Mouse (Mus musculus): Measurements from ENCODE around the gene Gm10720. TPM values are rescaled to one million over a fixed set of nuclear protein-coding genes. Genes with fewer than 3 reads are reported as not detected.
"Not testable (repeated sequence)": the region's sequence is repeated elsewhere in the genome, so short reads cannot be mapped to it uniquely, and the experiment has no call there.

Gm10720 gene
- polyA plus RNA-seq, 1 experiment from 2014 or later, result not detected

DNA sequence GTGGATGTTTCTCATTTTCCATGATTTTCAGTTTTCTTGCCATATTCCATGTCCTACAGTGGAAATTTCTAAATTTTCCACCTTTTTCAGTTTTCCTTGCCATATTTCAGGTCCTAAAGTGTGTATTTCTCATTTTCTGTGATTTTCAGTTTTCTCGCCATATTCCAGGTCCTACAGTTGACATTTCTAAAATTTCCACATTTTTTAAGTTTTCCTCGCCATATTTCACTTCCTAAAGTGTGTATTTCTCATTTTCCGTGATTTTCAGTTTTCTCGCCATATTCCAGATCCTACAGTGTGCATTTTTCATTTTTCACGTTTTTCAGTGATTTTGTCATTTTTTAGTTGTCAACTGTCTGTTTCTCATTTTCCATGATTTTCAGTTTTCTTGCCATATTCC lies 6.1 kb upstream of the Gm10720 start:
- WGBS, result no CpG with 5 or more reads among the region's 5 CpGs
- not testable (repeated sequence) for H3K4me3 ChIP-seq (ENCODE audit: low read depth, low read length); H3K27me3 ChIP-seq (replicated peaks; ENCODE audit: control insufficient read depth, insufficient read depth, low read length); H3K36me3 ChIP-seq (ENCODE audit: control insufficient read depth, insufficient read depth, low read length); H3K4me1 ChIP-seq (ENCODE audit: control insufficient read depth, insufficient read depth, low read length); H3K27ac ChIP-seq (replicated peaks; ENCODE audit: low read depth, low read length); H3K9me3 ChIP-seq (ENCODE audit: control insufficient read depth, low read length); DNase-seq (ENCODE audit: low spot score); H3K4me2 ChIP-seq (ENCODE audit: low read depth, low read length); H3K9ac ChIP-seq (ENCODE audit: low read depth, low read length)
- ATAC-seq (ENCODE audit: low read depth), result peak; percentile 50; the same call in 1 of the 2 replicates

DNA sequence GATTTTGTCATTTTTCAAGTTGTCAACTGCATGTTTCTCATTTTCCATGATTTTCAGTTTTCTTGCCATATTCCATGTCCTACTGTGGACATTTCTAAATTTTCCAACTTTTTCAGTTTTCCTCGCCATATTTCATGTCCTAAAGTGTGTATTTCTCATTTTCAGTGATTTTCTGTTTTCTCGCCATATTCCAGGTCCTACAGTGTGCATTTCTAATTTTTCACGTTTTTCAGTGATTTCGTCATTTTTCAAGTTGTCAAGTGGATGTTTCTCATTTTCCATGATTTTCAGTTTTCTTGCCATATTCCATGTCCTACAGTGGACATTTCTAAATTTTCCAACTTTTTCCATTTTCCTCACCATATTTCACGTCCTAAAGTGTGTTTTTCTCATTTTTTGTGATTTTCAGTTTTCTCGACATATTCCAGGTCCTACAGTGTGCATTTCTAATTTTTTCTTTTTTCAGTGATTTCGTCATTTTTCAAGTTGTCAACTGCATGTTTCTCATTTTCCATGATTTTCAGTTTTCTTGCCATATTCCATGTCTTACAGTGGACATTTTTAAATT lies 3.3 kb upstream of the Gm10720 start:
- ATAC-seq (ENCODE audit: low read depth), result not testable (repeated sequence)
- 92% methylated on average over 2 of the region's 7 CpGs for WGBS

DNA sequence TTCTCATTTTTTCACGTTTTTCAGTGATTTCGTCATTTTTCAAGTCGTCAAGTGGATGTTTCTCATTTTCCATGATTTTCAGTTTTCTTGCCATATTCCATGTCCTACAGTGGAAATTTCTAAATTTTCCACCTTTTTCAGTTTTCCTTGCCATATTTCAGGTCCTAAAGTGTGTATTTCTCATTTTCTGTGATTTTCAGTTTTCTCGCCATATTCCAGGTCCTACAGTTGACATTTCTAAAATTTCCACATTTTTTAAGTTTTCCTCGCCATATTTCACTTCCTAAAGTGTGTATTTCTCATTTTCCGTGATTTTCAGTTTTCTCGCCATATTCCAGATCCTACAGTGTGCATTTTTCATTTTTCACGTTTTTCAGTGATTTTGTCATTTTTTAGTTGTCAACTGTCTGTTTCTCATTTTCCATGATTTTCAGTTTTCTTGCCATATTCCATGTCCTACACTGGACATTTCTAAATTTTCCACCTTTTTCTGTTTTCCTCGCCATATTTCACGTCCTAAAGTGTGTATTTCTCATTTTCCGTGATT lies 2.6 kb upstream of the Gm10720 start, which contains the start of gene Gm10721:
Gene Gm10721, plus strand, starts transcription at position 408 of the 547 bp plus-strand sequence.
- not testable (repeated sequence) for H3K27ac ChIP-seq (replicated peaks; ENCODE audit: low read depth, low read length); H3K4me2 ChIP-seq (ENCODE audit: low read depth, low read length); H3K9me3 ChIP-seq (ENCODE audit: control insufficient read depth, low read length); H3K27me3 ChIP-seq (replicated peaks; ENCODE audit: control insufficient read depth, insufficient read depth, low read length); H3K4me3 ChIP-seq (ENCODE audit: low read depth, low read length); H3K9ac ChIP-seq (ENCODE audit: low read depth, low read length); H3K4me1 ChIP-seq (ENCODE audit: control insufficient read depth, insufficient read depth, low read length); DNase-seq (ENCODE audit: low spot score); H3K36me3 ChIP-seq (ENCODE audit: control insufficient read depth, insufficient read depth, low read length)
- peak; percentile 55; the same call in 1 of the 2 replicates for ATAC-seq (ENCODE audit: low read depth)
- WGBS, result no CpG with 5 or more reads among the region's 11 CpGs

More for the DNA sequence above, 3.3 kb upstream of the Gm10720 start:
- H3K9me3 ChIP-seq (ENCODE audit: control insufficient read depth, low read length); H3K27ac ChIP-seq (replicated peaks; ENCODE audit: low read depth, low read length); H3K9ac ChIP-seq (ENCODE audit: low read depth, low read length); H3K27me3 ChIP-seq (replicated peaks; ENCODE audit: control insufficient read depth, insufficient read depth, low read length); H3K4me2 ChIP-seq (ENCODE audit: low read depth, low read length); H3K4me1 ChIP-seq (ENCODE audit: control insufficient read depth, insufficient read depth, low read length); H3K36me3 ChIP-seq (ENCODE audit: control insufficient read depth, insufficient read depth, low read length); DNase-seq (ENCODE audit: low spot score); H3K4me3 ChIP-seq (ENCODE audit: low read depth, low read length): not testable (repeated sequence)

DNA sequence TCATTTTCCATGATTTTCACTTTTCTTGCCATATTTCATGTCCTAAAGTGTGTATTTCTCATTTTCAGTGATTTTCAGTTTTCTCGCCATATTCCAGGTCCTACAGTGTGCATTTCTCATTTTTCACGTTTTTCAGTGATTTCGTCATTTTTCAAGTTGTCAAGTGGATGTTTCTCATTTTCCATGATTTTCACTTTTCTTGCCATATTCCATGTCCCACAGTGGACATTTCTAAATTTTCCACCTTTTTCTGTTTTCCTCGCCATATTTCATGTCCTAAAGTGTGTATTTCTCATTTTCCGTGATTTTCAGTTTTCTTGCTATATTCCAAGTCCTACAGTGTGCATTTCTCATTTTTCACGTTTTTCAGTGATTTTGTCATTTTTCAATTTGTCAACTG lies 442 bp downstream of the Gm10720 start:
- H3K4me2 ChIP-seq (ENCODE audit: low read depth, low read length); H3K4me1 ChIP-seq (ENCODE audit: control insufficient read depth, insufficient read depth, low read length); H3K4me3 ChIP-seq (ENCODE audit: low read depth, low read length); DNase-seq (ENCODE audit: low spot score); H3K9me3 ChIP-seq (ENCODE audit: control insufficient read depth, low read length); H3K9ac ChIP-seq (ENCODE audit: low read depth, low read length); H3K27ac ChIP-seq (replicated peaks; ENCODE audit: low read depth, low read length); ATAC-seq (ENCODE audit: low read depth); H3K36me3 ChIP-seq (ENCODE audit: control insufficient read depth, insufficient read depth, low read length); H3K27me3 ChIP-seq (replicated peaks; ENCODE audit: control insufficient read depth, insufficient read depth, low read length): not testable (repeated sequence)
- WGBS, result 69% methylated on average over 4 of the region's 6 CpGs

DNA sequence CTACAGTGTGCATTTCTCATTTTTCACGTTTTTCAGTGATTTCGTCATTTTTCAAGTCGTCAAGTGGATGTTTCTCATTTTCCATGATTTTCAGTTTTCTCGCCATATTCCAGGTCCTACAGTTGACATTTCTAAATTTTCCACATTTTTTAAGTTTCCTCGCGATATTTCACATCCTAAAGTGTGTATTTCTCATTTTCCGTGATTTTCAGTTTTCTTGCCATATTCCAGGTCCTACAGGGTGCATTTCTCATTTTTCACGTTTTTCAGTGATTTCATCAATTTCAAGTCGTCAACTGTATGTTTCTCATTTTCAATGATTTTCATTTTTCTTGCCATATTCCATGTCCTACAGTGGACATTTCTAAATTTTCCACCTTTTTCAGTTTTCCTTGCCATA lies 1.7 kb downstream of the Gm10720 start, which contains the start of gene Gm10719:
Gene Gm10719, plus strand, starts transcription at position 301 of the 400 bp plus-strand sequence.
- not testable (repeated sequence) for H3K4me1 ChIP-seq (ENCODE audit: control insufficient read depth, insufficient read depth, low read length); H3K27ac ChIP-seq (replicated peaks; ENCODE audit: low read depth, low read length); H3K36me3 ChIP-seq (ENCODE audit: control insufficient read depth, insufficient read depth, low read length); H3K9ac ChIP-seq (ENCODE audit: low read depth, low read length); H3K4me3 ChIP-seq (ENCODE audit: low read depth, low read length); H3K9me3 ChIP-seq (ENCODE audit: control insufficient read depth, low read length); H3K27me3 ChIP-seq (replicated peaks; ENCODE audit: control insufficient read depth, insufficient read depth, low read length); ATAC-seq (ENCODE audit: low read depth); DNase-seq (ENCODE audit: low spot score); H3K4me2 ChIP-seq (ENCODE audit: low read depth, low read length)
- 75% methylated on average over 1 of the region's 9 CpGs for WGBS

DNA sequence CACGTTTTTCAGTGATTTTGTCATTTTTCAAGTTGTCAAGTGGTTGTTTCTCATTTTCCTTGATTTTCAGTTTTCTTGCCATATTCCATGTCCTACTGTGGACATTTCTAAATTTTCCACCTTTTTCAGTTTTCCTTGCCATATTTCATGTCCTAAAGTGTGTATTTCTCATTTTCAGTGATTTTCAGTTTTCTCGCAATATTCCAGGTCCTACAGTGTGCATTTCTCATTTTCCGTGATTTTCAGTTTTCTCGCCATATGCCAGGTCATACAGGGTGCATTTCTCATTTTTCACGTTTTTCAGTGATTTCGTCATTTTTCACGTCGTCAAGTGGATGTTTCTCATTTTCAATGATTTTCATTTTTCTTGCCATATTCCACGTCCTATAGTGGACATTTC lies 3.5 kb downstream of the Gm10720 start:
- H3K4me1 ChIP-seq (ENCODE audit: control insufficient read depth, insufficient read depth, low read length), result not testable (repeated sequence)
- WGBS, result 65% methylated on average over 9 of the region's 9 CpGs

DNA sequence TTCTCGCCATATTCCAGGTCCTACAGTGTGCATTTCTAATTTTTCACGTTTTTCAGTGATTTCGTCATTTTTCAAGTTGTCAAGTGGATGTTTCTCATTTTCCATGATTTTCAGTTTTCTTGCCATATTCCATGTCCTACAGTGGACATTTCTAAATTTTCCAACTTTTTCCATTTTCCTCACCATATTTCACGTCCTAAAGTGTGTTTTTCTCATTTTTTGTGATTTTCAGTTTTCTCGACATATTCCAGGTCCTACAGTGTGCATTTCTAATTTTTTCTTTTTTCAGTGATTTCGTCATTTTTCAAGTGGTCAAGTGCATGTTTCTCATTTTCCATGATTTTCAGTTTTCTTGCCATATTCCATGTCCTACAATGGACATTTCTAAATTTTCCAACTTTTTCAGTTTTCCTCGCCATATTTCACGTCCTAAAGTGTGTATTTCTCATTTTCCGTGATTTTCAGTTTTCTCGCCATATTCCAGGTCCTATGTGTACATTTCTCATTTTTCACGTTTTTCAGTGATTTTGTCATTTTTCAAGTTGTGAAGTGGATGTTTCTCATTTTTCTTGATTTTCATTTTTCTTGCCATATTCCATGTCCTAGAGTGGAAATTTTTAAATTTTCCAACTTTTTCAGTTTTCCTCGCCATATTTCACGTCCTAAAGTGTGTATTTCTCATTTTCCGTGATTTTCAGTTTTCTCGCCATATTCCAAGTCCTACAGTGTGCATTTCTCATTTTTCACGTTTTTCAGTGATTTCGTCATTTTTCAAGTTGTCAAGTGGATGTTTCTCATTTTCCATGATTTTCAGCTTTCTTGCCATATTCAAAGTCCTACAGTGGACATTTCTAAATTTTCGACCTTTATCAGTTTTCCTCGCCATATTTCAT lies 4.6 kb downstream of the Gm10720 start:
- H3K27me3 ChIP-seq (replicated peaks; ENCODE audit: control insufficient read depth, insufficient read depth, low read length); H3K4me3 ChIP-seq (ENCODE audit: low read depth, low read length); H3K9me3 ChIP-seq (ENCODE audit: control insufficient read depth, low read length); DNase-seq (ENCODE audit: low spot score); H3K36me3 ChIP-seq (ENCODE audit: control insufficient read depth, insufficient read depth, low read length); H3K4me1 ChIP-seq (ENCODE audit: control insufficient read depth, insufficient read depth, low read length); H3K9ac ChIP-seq (ENCODE audit: low read depth, low read length); H3K4me2 ChIP-seq (ENCODE audit: low read depth, low read length); H3K27ac ChIP-seq (replicated peaks; ENCODE audit: low read depth, low read length); ATAC-seq (ENCODE audit: low read depth): not testable (repeated sequence)
- WGBS, result 76% methylated on average over 11 of the region's 19 CpGs

More for the DNA sequence above, 3.5 kb downstream of the Gm10720 start:
- not testable (repeated sequence) for ATAC-seq (ENCODE audit: low read depth); H3K4me2 ChIP-seq (ENCODE audit: low read depth, low read length); DNase-seq (ENCODE audit: low spot score); H3K27me3 ChIP-seq (replicated peaks; ENCODE audit: control insufficient read depth, insufficient read depth, low read length); H3K4me3 ChIP-seq (ENCODE audit: low read depth, low read length); H3K27ac ChIP-seq (replicated peaks; ENCODE audit: low read depth, low read length); H3K9me3 ChIP-seq (ENCODE audit: control insufficient read depth, low read length); H3K9ac ChIP-seq (ENCODE audit: low read depth, low read length); H3K36me3 ChIP-seq (ENCODE audit: control insufficient read depth, insufficient read depth, low read length)

DNA sequence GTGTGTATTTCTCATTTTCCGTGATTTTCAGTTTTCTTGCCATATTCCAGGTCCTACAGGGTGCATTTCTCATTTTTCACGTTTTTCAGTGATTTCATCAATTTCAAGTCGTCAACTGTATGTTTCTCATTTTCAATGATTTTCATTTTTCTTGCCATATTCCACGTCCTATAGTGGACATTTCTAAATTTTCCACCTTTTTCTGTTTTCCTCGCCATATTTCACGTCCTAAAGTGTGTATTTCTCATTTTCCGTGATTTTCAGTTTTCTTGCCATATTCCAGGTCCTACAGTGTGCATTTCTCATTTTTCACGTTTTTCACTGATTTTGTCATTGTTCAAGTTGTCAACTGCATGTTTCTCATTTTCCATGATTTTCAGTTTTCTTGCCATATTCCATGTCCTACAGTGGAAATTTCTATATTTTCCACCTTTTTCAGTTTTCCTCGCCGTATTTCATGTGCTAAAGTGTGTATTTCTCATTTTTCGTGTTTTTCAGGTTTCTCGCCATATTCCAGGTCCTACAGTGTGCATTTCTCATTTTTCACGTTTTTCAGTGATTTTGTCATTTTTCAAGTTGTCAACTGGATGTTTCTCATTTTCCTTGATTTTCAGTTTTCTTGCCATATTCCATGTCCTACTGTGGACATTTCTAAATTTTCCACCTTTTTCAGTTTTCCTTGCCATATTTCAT lies 7.0 kb downstream of the Gm10720 start:
- H3K36me3 ChIP-seq (ENCODE audit: control insufficient read depth, insufficient read depth, low read length); H3K9me3 ChIP-seq (ENCODE audit: control insufficient read depth, low read length); H3K27ac ChIP-seq (replicated peaks; ENCODE audit: low read depth, low read length); H3K4me3 ChIP-seq (ENCODE audit: low read depth, low read length); ATAC-seq (ENCODE audit: low read depth); H3K9ac ChIP-seq (ENCODE audit: low read depth, low read length); H3K4me2 ChIP-seq (ENCODE audit: low read depth, low read length); H3K27me3 ChIP-seq (replicated peaks; ENCODE audit: control insufficient read depth, insufficient read depth, low read length); H3K4me1 ChIP-seq (ENCODE audit: control insufficient read depth, insufficient read depth, low read length): not testable (repeated sequence)
- 69% methylated on average over 9 of the region's 13 CpGs for WGBS
- DNase-seq (ENCODE audit: low spot score), result peak; percentile 11
